Mouse (Mus musculus) lung, adult 2 months (tissue): Measurements from ENCODE around the gene Slc4a1ap.

Experiments
- CTCF ChIP-seq: fragments of 200-500 bp; IDR thresholded peaks from 2 replicates; pipeline ENCODE4 v1.5.1; 2011; ENCODE audit warnings: mild to moderate bottlenecking, low read length, control low read depth; ENCODE audit not compliant: insufficient read depth
- POLR2A ChIP-seq: fragments of 200-500 bp; IDR thresholded peaks from 2 replicates; pipeline ENCODE4 v1.6.1; 2011; ENCODE audit warnings: low read depth, mild to moderate bottlenecking, control low read depth, low read length, borderline replicate concordance; ENCODE audit errors: extremely low read depth

DNA sequence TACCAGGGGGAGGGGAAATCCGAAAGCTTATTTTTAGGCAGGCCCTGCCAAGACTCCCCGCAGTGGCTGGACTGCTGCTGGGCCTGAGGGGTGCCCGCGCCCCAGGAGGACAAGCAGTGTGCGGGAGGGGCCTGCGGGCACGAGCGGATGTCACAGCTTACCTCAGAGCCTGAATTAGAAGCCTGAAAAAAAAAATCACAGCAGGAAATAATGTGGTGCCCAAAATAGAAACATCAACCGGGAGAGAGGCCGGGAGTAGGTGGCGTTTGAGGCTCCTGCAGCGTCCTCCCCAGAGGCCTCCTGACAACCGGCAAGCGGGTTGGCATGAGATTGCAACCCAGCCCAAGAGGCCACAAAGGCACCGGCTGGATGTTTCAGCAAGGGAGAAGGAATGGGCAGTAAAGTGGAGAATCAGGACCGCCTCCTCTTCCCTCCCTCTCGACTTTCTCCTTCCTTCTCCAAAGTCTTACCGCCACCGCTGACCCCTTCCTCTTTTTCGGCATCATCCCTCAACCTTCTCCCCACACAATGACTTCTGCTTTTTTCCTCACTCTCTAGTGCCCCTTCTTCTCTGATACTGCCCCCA lies 44.3 kb downstream of the Slc4a1ap start:
- TF ChIP-seq CTCF (no peak), POLR2A (no peak)
